Mouse (Mus musculus) neural tube, embryonic 11.5 days (tissue): ENCODE data around the gene Gpi1. TPM values are rescaled to one million over a fixed set of nuclear protein-coding genes. Genes with fewer than 3 reads are reported as not detected.
A peak's percentile ranks its signal among the peaks of the same experiment; 100 is the strongest.

Source experiments
- ATAC-seq: fragments of 200-750 bp; cut with Nextera tagmentation; 2 replicates; pipeline ENCODE4 v1.8.0; 2017; ENCODE audit warnings: moderate number of reproducible peaks, mild to moderate bottlenecking, moderate TSS enrichment, moderate library complexity; ENCODE audit not compliant: insufficient read depth, low FRiP score, low TSS enrichment
- DNase-seq: peaks from one replicate; pipeline ENCODE4 v3.0.0-alpha.2; 2015; ENCODE audit warnings: low spot score
- H3K27ac ChIP-seq: fragments of 300-500 bp; sonication (generic); 2 replicates; pipeline ENCODE4 v1.5.1; 2014; ENCODE audit warnings: low read depth, mild to moderate bottlenecking, low read length
- H3K27me3 ChIP-seq: fragments of 300-500 bp; sonication (generic); 2 replicates; pipeline ENCODE4 v1.6.1; 2014; ENCODE audit warnings: mild to moderate bottlenecking, low read length, mixed read lengths; ENCODE audit not compliant: control insufficient read depth, insufficient read depth
- H3K36me3 ChIP-seq: fragments of 300-500 bp; sonication (generic); 2 replicates; pipeline ENCODE4 v1.6.1; 2014; ENCODE audit warnings: mild to moderate bottlenecking, low read length, moderate library complexity, mixed read lengths; ENCODE audit not compliant: control insufficient read depth, insufficient read depth
- H3K4me1 ChIP-seq: fragments of 300-500 bp; sonication (generic); 2 replicates; pipeline ENCODE4 v1.6.1; 2014; ENCODE audit warnings: low read length, mixed read lengths; ENCODE audit not compliant: control insufficient read depth, insufficient read depth
- H3K4me2 ChIP-seq: fragments of 300-500 bp; sonication (generic); 2 replicates; pipeline ENCODE4 v1.6.1; 2014; ENCODE audit warnings: low read depth, mild to moderate bottlenecking, moderate library complexity
- H3K4me3 ChIP-seq: fragments of 300-500 bp; sonication (generic); 2 replicates; pipeline ENCODE4 v1.5.1; 2014; ENCODE audit warnings: low read depth, low read length
- H3K9ac ChIP-seq: fragments of 300-500 bp; sonication (generic); 2 replicates; pipeline ENCODE4 v1.6.1; 2014; ENCODE audit warnings: mild to moderate bottlenecking, low read length
- H3K9me3 ChIP-seq: fragments of 300-500 bp; sonication (generic); 2 replicates; pipeline ENCODE4 v1.6.1; 2016; ENCODE audit warnings: low read length; ENCODE audit not compliant: control insufficient read depth
- WGBS: fragments of 180-500 bp; shearing (Covaris S2); extraction: QIAGEN DNeasy Blood & Tissue Kit; methylation state at CpG from one replicate; pipeline ENCODE4 v1.1.7; 2014; 5-methylcytosine and 5-hydroxymethylcytosine counted together
- polyA plus RNA-seq: library from polyadenylated mRNA; unstranded; fragments of >200 nt; fragmentation: Nextera tagmentation; extraction: Ambion mirVana; gene quantifications from 2 replicates; pipeline ENCODE4 v1.2.1, GENCODE M21; 2014

Gene Gpi1
- polyA plus RNA-seq = 306 and 324 TPM in 2 replicates

- peak; percentile 93 for DNase-seq
- H3K4me2 ChIP-seq = peak within 1 kb of the TSS; percentile 75
- under 1% methylated on average over 39 of the region's 39 CpGs for WGBS
- H3K27ac ChIP-seq = 0 out of 2 replicates have a peak within 1 kb of the TSS, but pooled peaks have one; percentile 54
- H3K9ac ChIP-seq = peak within 1 kb of the TSS; percentile 70
- 0 out of 2 replicates have a peak, but pooled peaks cover 6% of the 10 kb centered on the region for H3K4me1 ChIP-seq
- H3K27me3 ChIP-seq = no peaks in the 10 kb centered on the region
- ATAC-seq = peak; percentile 76
- no peaks in the 10 kb centered on the region for H3K9me3 ChIP-seq
- H3K4me3 ChIP-seq = peak within 1 kb of the TSS; percentile 61
- peaks cover 6% of the 10 kb centered on the region; the same call in 1 of the 2 replicates for H3K36me3 ChIP-seq
Observed at GRCm38 (mm10) chr7:34230116-34230515, at the start of gene Gpi1. Gene Gpi1, minus strand, starts transcription at chr7:34230336.

- H3K4me3 ChIP-seq = no peak overlapping the region
- ATAC-seq = no peak
- H3K27me3 ChIP-seq = no peaks in the 10 kb centered on the region
- H3K4me2 ChIP-seq = no peak overlapping the region
- no peaks in the 10 kb centered on the region for H3K4me1 ChIP-seq
- H3K9ac ChIP-seq = no peak overlapping the region
- H3K36me3 ChIP-seq = no peaks in the 10 kb centered on the region; the same call in 1 of the 2 replicates
- no peak for DNase-seq
- no peaks in the 10 kb centered on the region for H3K9me3 ChIP-seq
- H3K27ac ChIP-seq = no peak overlapping the region
- 88% methylated on average over 2 of the region's 2 CpGs for WGBS
Observed at GRCm38 (mm10) chr7:34277656-34278055, 47.5 kb upstream of the Gpi1 start.

- 92% methylated on average over 3 of the region's 3 CpGs for WGBS
- Histone ChIP-seq H3K4me1 (no peaks in the 10 kb centered on the region), H3K4me3 (no peak overlapping the region), H3K9ac (no peak overlapping the region), H3K4me2 (no peak overlapping the region), H3K27ac (no peak overlapping the region), H3K9me3 (no peaks in the 10 kb centered on the region), H3K36me3 (no peaks in the 10 kb centered on the region; the same call in 1 of the 2 replicates), H3K27me3 (no peaks in the 10 kb centered on the region)
- ATAC-seq (no peak), DNase-seq (no peak)
Observed at GRCm38 (mm10) chr7:34276066-34276465, 45.9 kb upstream of the Gpi1 start.

- ATAC-seq (no peak), DNase-seq (no peak)
- no peaks in the 10 kb centered on the region; the same call in 1 of the 2 replicates for H3K36me3 ChIP-seq
- no peaks in the 10 kb centered on the region for H3K27me3 ChIP-seq
- H3K9ac ChIP-seq = no peak overlapping the region
- no peak overlapping the region for H3K27ac ChIP-seq
- H3K4me1 ChIP-seq = no peaks in the 10 kb centered on the region
- no peaks in the 10 kb centered on the region for H3K9me3 ChIP-seq
- no peak overlapping the region for H3K4me3 ChIP-seq
- 77% methylated on average over 4 of the region's 4 CpGs for WGBS
- no peak overlapping the region for H3K4me2 ChIP-seq
Observed at GRCm38 (mm10) chr7:34272465-34272864, 42.3 kb upstream of the Gpi1 start.

- no peak overlapping the region for H3K27ac ChIP-seq
- no peak overlapping the region for H3K4me2 ChIP-seq
- no peak overlapping the region for H3K4me3 ChIP-seq
- no peaks in the 10 kb centered on the region for H3K36me3 ChIP-seq
- DNase-seq (no peak), ATAC-seq (no peak)
- H3K27me3 ChIP-seq = no peaks in the 10 kb centered on the region
- H3K4me1 ChIP-seq = no peaks in the 10 kb centered on the region
- H3K9ac ChIP-seq = no peak overlapping the region
- 78% methylated on average over 1 of the region's 1 CpGs for WGBS
- H3K9me3 ChIP-seq = no peaks in the 10 kb centered on the region
Observed at GRCm38 (mm10) chr7:34268463-34268862, 38.3 kb upstream of the Gpi1 start.

- Histone ChIP-seq H3K4me2 (no peak overlapping the region), H3K4me1 (no peaks in the 10 kb centered on the region), H3K9ac (no peak overlapping the region)
Observed at GRCm38 (mm10) chr7:34266421-34266820, 36.3 kb upstream of the Gpi1 start.

GRCm38 (mm10) chr7:34265876-34266346, 35.8 kb upstream of the Gpi1 start:
- WGBS = 67% methylated on average over 5 of the region's 5 CpGs
- DNase-seq = no peak

More at GRCm38 (mm10) chr7:34266421-34266820, 36.3 kb upstream of the Gpi1 start:
- ATAC-seq (no peak), DNase-seq (no peak)
- H3K9me3 ChIP-seq = no peaks in the 10 kb centered on the region
- no peak overlapping the region for H3K27ac ChIP-seq
- no peak overlapping the region for H3K4me3 ChIP-seq
- no peaks in the 10 kb centered on the region for H3K27me3 ChIP-seq
- 0 out of 2 replicates have a peak, but pooled peaks cover 2% of the 10 kb centered on the region for H3K36me3 ChIP-seq

GRCm38 (mm10) chr7:34263437-34263836, 33.3 kb upstream of the Gpi1 start:
- Histone ChIP-seq H3K27ac (no peak overlapping the region), H3K4me3 (no peak overlapping the region), H3K9ac (no peak overlapping the region), H3K4me2 (no peak overlapping the region), H3K9me3 (no peaks in the 10 kb centered on the region), H3K36me3 (0 out of 2 replicates have a peak, but pooled peaks cover 2% of the 10 kb centered on the region), H3K4me1 (no peaks in the 10 kb centered on the region), H3K27me3 (no peaks in the 10 kb centered on the region)
- DNase-seq = no peak
- 84% methylated on average over 5 of the region's 5 CpGs for WGBS
- no peak for ATAC-seq

More at GRCm38 (mm10) chr7:34265876-34266346, 35.8 kb upstream of the Gpi1 start:
- H3K36me3 ChIP-seq = 0 out of 2 replicates have a peak, but pooled peaks cover 2% of the 10 kb centered on the region
- H3K27me3 ChIP-seq = no peaks in the 10 kb centered on the region
- H3K4me3 ChIP-seq = no peak overlapping the region
- H3K4me2 ChIP-seq = no peak overlapping the region
- no peak for ATAC-seq
- H3K9me3 ChIP-seq = no peaks in the 10 kb centered on the region
- no peak overlapping the region for H3K27ac ChIP-seq
- H3K9ac ChIP-seq = no peak overlapping the region
- H3K4me1 ChIP-seq = no peaks in the 10 kb centered on the region

- DNase-seq (no peak), ATAC-seq (no peak)
- H3K4me3 ChIP-seq = no peak overlapping the region
- H3K9me3 ChIP-seq = no peaks in the 10 kb centered on the region
- H3K4me2 ChIP-seq = no peak overlapping the region
- H3K27me3 ChIP-seq = no peaks in the 10 kb centered on the region
- H3K9ac ChIP-seq = no peak overlapping the region
- H3K4me1 ChIP-seq = no peaks in the 10 kb centered on the region
- WGBS = 85% methylated on average over 1 of the region's 1 CpGs
- H3K27ac ChIP-seq = no peak overlapping the region
- peaks cover 4% of the 10 kb centered on the region for H3K36me3 ChIP-seq
Observed at GRCm38 (mm10) chr7:34258407-34258806, 28.3 kb upstream of the Gpi1 start.
